Mouse (Mus musculus) stomach, postnatal 0 days (tissue): ENCODE results near the gene Arpc5l.

Experiments used
- CTCF ChIP-seq: IDR thresholded peaks from 2 replicates; pipeline ENCODE4 v1.5.1; 2016; ENCODE audit warnings: antibody characterized with exemption, low read depth, mild to moderate bottlenecking, moderate library complexity
- EP300 ChIP-seq: optimal IDR thresholded peaks from 2 replicates; pipeline ENCODE3; 2016; ENCODE audit warnings: antibody characterized with exemption

DNA sequence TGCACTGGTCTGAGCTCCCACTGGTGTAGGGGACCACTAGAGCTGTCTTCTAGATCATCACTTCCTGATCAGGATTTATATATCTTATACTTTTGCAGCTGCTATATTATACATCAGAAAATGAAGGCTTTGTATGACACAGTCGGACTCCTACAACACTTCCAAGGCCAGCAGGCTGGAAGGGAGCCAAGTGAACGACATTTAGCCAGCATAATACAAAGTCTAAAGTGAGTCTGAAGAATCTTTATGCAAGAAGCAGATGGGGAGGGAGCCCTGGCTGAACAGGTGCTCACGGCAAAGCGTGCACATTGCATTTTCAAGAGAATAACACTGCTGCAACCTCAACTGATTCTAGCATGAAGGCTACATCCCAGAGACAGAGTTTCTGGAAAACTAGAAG lies 12.7 kb upstream of the Arpc5l start:
- no peak for TF ChIP-seq CTCF
- TF ChIP-seq EP300 = no peak
